Mouse (Mus musculus): Measurements from ENCODE around the gene 2810006K23Rik.

The 2810006K23Rik gene

GRCm38 (mm10) chr5:124380121-124380520 is 52.2 kb downstream of the 2810006K23Rik start:
- no peak for DNase-seq (ENCODE audit: low read depth in 2 of 2, low spot score in 2 of 2)

GRCm38 (mm10) chr5:124387932-124388331 is 60.0 kb downstream of the 2810006K23Rik start:
- DNase-seq (ENCODE audit: low read depth in 2 of 2, low spot score in 2 of 2): no peak

All from CD8-positive naive resting alpha-beta T cell, adult 2 months (primary cell).